Mouse (Mus musculus) layer of hippocampus, adult 11-12 months (tissue): ENCODE measurements around the gene Acap2.
A peak's percentile ranks its signal among the peaks of the same experiment; 100 is the strongest.

Experiments used
- DNase-seq: peaks from one replicate; pipeline ENCODE4 v3.0.0; 2022; ENCODE audit warnings: low spot score

Acap2 gene

GRCm38 (mm10) chr16:31205187-31205586 is 4.1 kb upstream of the Acap2 start:
- DNase-seq, result no peak

- no peak for DNase-seq
These were observed 3.2 kb upstream of the Acap2 start for GRCm38 (mm10) chr16:31204216-31204615.

GRCm38 (mm10) chr16:31201704-31202103 is 659 bp upstream of the Acap2 start:
- DNase-seq, result no peak

GRCm38 (mm10) chr16:31199926-31200789 is 887 bp downstream of the Acap2 start:
- peak; percentile 68 for DNase-seq

- DNase-seq, result peak; percentile 54
These were observed 1.5 kb downstream of the Acap2 start for GRCm38 (mm10) chr16:31199591-31199925.

GRCm38 (mm10) chr16:31196971-31197370 is 4.1 kb downstream of the Acap2 start:
- DNase-seq, result no peak

GRCm38 (mm10) chr16:31192526-31192925 is 8.5 kb downstream of the Acap2 start:
- no peak for DNase-seq

GRCm38 (mm10) chr16:31191818-31192217 is 9.2 kb downstream of the Acap2 start:
- DNase-seq, result peak; percentile 40

- no peak for DNase-seq
These were observed 10.6 kb downstream of the Acap2 start for GRCm38 (mm10) chr16:31190426-31190825.

- no peak for DNase-seq
These were observed 11.8 kb downstream of the Acap2 start for GRCm38 (mm10) chr16:31189291-31189690.

- no peak for DNase-seq
These were observed 12.2 kb downstream of the Acap2 start for GRCm38 (mm10) chr16:31188799-31189198.

- no peak for DNase-seq
These were observed 12.8 kb downstream of the Acap2 start for GRCm38 (mm10) chr16:31188270-31188669.

GRCm38 (mm10) chr16:31187192-31187591 is 13.9 kb downstream of the Acap2 start:
- DNase-seq, result no peak

GRCm38 (mm10) chr16:31185757-31186156 is 15.3 kb downstream of the Acap2 start:
- DNase-seq, result no peak

- DNase-seq, result no peak
These were observed 16.3 kb downstream of the Acap2 start for GRCm38 (mm10) chr16:31184727-31185126.

- DNase-seq, result no peak
These were observed 18.5 kb downstream of the Acap2 start for GRCm38 (mm10) chr16:31182576-31182975.

- no peak for DNase-seq
These were observed 20.2 kb downstream of the Acap2 start for GRCm38 (mm10) chr16:31180843-31181242.

GRCm38 (mm10) chr16:31179384-31179783 is 21.7 kb downstream of the Acap2 start:
- no peak for DNase-seq

- no peak for DNase-seq
These were observed 26.0 kb downstream of the Acap2 start for GRCm38 (mm10) chr16:31174880-31175638.

GRCm38 (mm10) chr16:31172229-31172628 is 28.8 kb downstream of the Acap2 start:
- DNase-seq, result no peak

GRCm38 (mm10) chr16:31171418-31171817 is 29.6 kb downstream of the Acap2 start:
- DNase-seq, result no peak

- no peak for DNase-seq
These were observed 30.7 kb downstream of the Acap2 start for GRCm38 (mm10) chr16:31170297-31170696.

- DNase-seq, result no peak
These were observed 31.4 kb downstream of the Acap2 start for GRCm38 (mm10) chr16:31169596-31169995.
